Mouse (Mus musculus): ENCODE data around the gene Amtn. TPM values are rescaled to one million over a fixed set of nuclear protein-coding genes. Genes with fewer than 3 reads are reported as not detected.
A peak's percentile ranks its signal among the peaks of the same experiment; 100 is the strongest.
"Not testable (repeated sequence)": the region's sequence is repeated elsewhere in the genome, so short reads cannot be mapped to it uniquely, and the experiment has no call there.

The Amtn gene
- polyA plus RNA-seq, 1 experiment from 2014 or later = not detected

DNA sequence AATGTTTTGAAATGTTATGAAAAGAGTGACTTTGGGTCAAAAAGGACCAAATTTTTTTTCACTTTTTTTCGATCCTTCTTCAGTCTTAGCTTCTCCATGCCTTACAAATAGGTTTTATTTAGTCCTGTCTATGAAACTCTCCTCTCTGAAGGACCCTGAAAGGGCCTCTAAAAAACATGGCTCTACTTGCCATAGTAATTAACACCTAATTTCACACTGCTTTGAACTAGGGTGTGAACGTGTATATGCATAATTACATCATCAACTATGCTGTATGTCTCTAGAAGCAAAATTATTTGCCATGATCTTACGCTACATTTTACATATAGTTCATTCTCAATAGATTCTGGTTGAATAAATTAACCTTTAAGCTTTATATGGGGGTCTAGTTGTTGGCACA, 25.6 kb downstream of the Amtn start:
- no peaks in the 10 kb centered on the region for H3K4me1 ChIP-seq (replicated peaks; ENCODE audit: control insufficient read depth, insufficient read depth, low read length)
- no peak overlapping the region for H3K9ac ChIP-seq (ENCODE audit: low read length)
- no peak overlapping the region for H3K27ac ChIP-seq (ENCODE audit: low read depth)
- H3K4me3 ChIP-seq (ENCODE audit: low read depth, low read length) = no peak overlapping the region
- 81% methylated on average over 3 of the region's 3 CpGs for WGBS
- ATAC-seq (replicated peaks; ENCODE audit: low FRiP score, low TSS enrichment, low read depth) (no peak), DNase-seq (ENCODE audit: low spot score) (no peak)
- H3K9me3 ChIP-seq (ENCODE audit: control insufficient read depth, low read length) = no peaks in the 10 kb centered on the region
- H3K27me3 ChIP-seq (replicated peaks; ENCODE audit: control insufficient read depth, insufficient read depth, low read length) = no peaks in the 10 kb centered on the region
- H3K4me2 ChIP-seq (ENCODE audit: low read length) = no peak overlapping the region
- no peaks in the 10 kb centered on the region for H3K36me3 ChIP-seq (ENCODE audit: control insufficient read depth, insufficient read depth, low read length)

GRCm38 (mm10) chr5:88420319-88421065, 44.6 kb downstream of the Amtn start:
- Histone ChIP-seq H3K27ac (ENCODE audit: low read depth) (no peak overlapping the region), H3K4me2 (ENCODE audit: low read length) (no peak overlapping the region), H3K9ac (ENCODE audit: low read length) (no peak overlapping the region), H3K27me3 (replicated peaks; ENCODE audit: control insufficient read depth, insufficient read depth, low read length) (no peaks in the 10 kb centered on the region), H3K4me1 (replicated peaks; ENCODE audit: control insufficient read depth, insufficient read depth, low read length) (no peaks in the 10 kb centered on the region), H3K9me3 (ENCODE audit: control insufficient read depth, low read length) (no peaks in the 10 kb centered on the region), H3K4me3 (ENCODE audit: low read depth, low read length) (no peak overlapping the region), H3K36me3 (ENCODE audit: control insufficient read depth, insufficient read depth, low read length) (no peaks in the 10 kb centered on the region)
- DNase-seq (ENCODE audit: low spot score) (no peak), ATAC-seq (replicated peaks; ENCODE audit: low FRiP score, low TSS enrichment, low read depth) (no peak)
- 79% methylated on average over 8 of the region's 8 CpGs for WGBS

DNA sequence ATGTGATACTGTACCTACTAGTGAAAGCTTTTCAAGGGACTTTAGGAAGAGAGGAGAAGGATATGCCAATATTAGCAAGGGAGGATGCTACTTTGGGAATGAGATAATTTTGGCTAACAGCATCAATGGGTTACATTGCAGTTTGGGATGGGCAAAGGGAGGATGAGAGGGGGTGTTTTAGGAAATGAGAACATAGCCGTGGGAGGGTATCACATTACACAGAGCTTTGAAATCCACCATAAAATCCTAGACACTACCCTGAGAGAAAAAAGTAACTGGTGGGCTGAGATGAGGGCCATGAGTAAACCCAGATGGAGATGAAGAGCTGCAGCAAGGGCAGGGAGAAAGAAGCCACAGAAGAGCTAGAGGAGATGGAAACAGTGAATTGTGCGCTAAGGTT, 49.0 kb downstream of the Amtn start:
- WGBS = 58% methylated on average over 2 of the region's 2 CpGs
- not testable (repeated sequence) for ATAC-seq (replicated peaks; ENCODE audit: low FRiP score, low TSS enrichment, low read depth); H3K4me3 ChIP-seq (ENCODE audit: low read depth, low read length)

DNA sequence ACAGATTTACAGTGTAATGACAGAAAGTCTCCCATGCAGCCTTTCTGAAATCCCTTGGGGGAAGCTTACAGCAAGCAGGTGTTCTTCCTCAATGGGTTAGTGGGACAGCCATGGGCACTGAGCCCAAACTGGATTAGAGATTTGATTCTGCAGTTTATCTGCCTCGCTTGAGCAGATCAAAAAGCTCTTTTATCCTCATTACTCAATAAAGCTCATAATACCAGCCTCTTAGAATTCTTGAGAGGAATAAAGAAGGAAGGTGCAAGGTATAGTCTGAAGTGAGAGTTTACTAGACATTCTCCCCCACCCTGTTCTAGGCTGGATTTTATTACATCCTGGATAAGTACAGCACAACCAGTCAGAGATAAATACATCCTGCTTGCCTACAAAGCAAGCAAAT, 50.8 kb downstream of the Amtn start:
- WGBS = 21% methylated on average over 1 of the region's 1 CpGs
- H3K36me3 ChIP-seq (ENCODE audit: control insufficient read depth, insufficient read depth, low read length) = no peaks in the 10 kb centered on the region
- H3K27ac ChIP-seq (ENCODE audit: low read depth) = no peak overlapping the region
- H3K27me3 ChIP-seq (replicated peaks; ENCODE audit: control insufficient read depth, insufficient read depth, low read length) = no peaks in the 10 kb centered on the region
- H3K4me3 ChIP-seq (ENCODE audit: low read depth, low read length) = no peak overlapping the region
- no peaks in the 10 kb centered on the region for H3K9me3 ChIP-seq (ENCODE audit: control insufficient read depth, low read length)
- no peaks in the 10 kb centered on the region for H3K4me1 ChIP-seq (replicated peaks; ENCODE audit: control insufficient read depth, insufficient read depth, low read length)
- H3K9ac ChIP-seq (ENCODE audit: low read length) = no peak overlapping the region
- no peak overlapping the region for H3K4me2 ChIP-seq (ENCODE audit: low read length)
- DNase-seq (ENCODE audit: low spot score) (no peak), ATAC-seq (replicated peaks; ENCODE audit: low FRiP score, low TSS enrichment, low read depth) (peak; percentile 55; the same call in 1 of the 2 replicates)

More for the DNA sequence above, 49.0 kb downstream of the Amtn start:
- not testable (repeated sequence) for H3K9me3 ChIP-seq (ENCODE audit: control insufficient read depth, low read length); H3K36me3 ChIP-seq (ENCODE audit: control insufficient read depth, insufficient read depth, low read length); H3K4me2 ChIP-seq (ENCODE audit: low read length); H3K4me1 ChIP-seq (replicated peaks; ENCODE audit: control insufficient read depth, insufficient read depth, low read length); DNase-seq (ENCODE audit: low spot score); H3K27ac ChIP-seq (ENCODE audit: low read depth); H3K27me3 ChIP-seq (replicated peaks; ENCODE audit: control insufficient read depth, insufficient read depth, low read length); H3K9ac ChIP-seq (ENCODE audit: low read length)

Other genes with a start within 250 kb of the Amtn start
- gene Gm11115, start 222.0 kb upstream of the Amtn start, polyA plus RNA-seq (2014; fragmentation: Nextera tagmentation; extraction: Ambion mirVana) = not detected in 2 replicates
- gene Gm7714, start 107.2 kb upstream of the Amtn start, polyA plus RNA-seq (2014; fragmentation: Nextera tagmentation; extraction: Ambion mirVana) = not detected in 2 replicates
- not detected in 2 replicates for gene Prol1, start 58.8 kb upstream of the Amtn start, polyA plus RNA-seq (2014; fragmentation: Nextera tagmentation; extraction: Ambion mirVana)
- gene Ambn, start 79.9 kb downstream of the Amtn start, polyA plus RNA-seq (2014; fragmentation: Nextera tagmentation; extraction: Ambion mirVana) = not detected in 2 replicates
- gene Enam, start 111.9 kb downstream of the Amtn start, polyA plus RNA-seq (2014; fragmentation: Nextera tagmentation; extraction: Ambion mirVana) = not detected in 2 replicates
- 0.17 TPM in 1 of 2 replicates, not detected in the other for gene Jchain, start 151.8 kb downstream of the Amtn start, polyA plus RNA-seq (2014; fragmentation: Nextera tagmentation; extraction: Ambion mirVana)
- gene Utp3, start 178.4 kb downstream of the Amtn start, polyA plus RNA-seq (2014; fragmentation: Nextera tagmentation; extraction: Ambion mirVana) = 63.6 and 63.9 TPM in 2 replicates
- 23.4 and 23.6 TPM in 2 replicates for gene Rufy3, start 188.9 kb downstream of the Amtn start, polyA plus RNA-seq (2014; fragmentation: Nextera tagmentation; extraction: Ambion mirVana)